Comparison of ENCODE assay signal across 7 mouse cellular contexts in the genomic region with DNA sequence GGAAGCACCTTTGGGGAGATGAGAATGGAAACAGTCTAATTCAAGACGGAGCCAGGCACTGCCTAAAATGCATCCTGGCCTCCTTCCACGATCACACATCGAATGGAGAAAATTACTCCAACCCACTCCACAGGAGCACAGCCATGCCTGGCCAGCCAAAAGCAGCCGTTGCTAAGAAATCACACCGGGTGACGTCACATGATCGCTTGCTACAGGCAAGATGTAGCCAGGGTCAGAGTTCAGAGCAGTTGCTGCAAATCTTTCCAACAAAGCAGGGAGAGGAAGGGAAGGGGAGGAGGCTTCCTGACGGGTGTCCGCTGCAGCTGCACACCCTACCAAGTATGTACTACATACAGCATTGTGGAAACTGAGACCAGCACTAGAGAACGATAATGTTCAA.
DNase-seq lines count a peak whose midpoint lies in the region; ATAC-seq and TF ChIP-seq lines count a peak whose summit lies in the region.

No protein-coding gene starts in this region.

- TF ChIP-seq CTCF in E14TG2a.4 (conservative IDR thresholded peaks at IDR 0.05; ENCODE audit: low read length) = no peak

- H3K4me1 ChIP-seq in E14TG2a.4 (replicated peaks; ENCODE audit: low read depth, low read length) = peaks cover 70% of the 10 kb centered on the region
- H3K4me1 ChIP-seq in forebrain, embryonic 11.5 days (replicated peaks; ENCODE audit: control insufficient read depth, insufficient read depth, low read length) = peaks cover 26% of the 10 kb centered on the region
- H3K4me1 ChIP-seq in hindbrain, embryonic 13.5 days (replicated peaks) = peaks cover 57% of the 10 kb centered on the region

- H3K4me3 ChIP-seq in E14TG2a.4 (replicated peaks; ENCODE audit: low read length) = 0 out of 2 replicates have a peak overlapping the region, but pooled peaks have one; percentile 4
- H3K4me3 ChIP-seq in forebrain, embryonic 11.5 days (ENCODE audit: low read depth, low read length) = no peak overlapping the region
- H3K4me3 ChIP-seq in hindbrain, embryonic 13.5 days = no peak overlapping the region

- no peak for ATAC-seq in forebrain, embryonic 11.5 days (replicated peaks; ENCODE audit: low FRiP score)
- ATAC-seq in hindbrain, embryonic 13.5 days (ENCODE audit: low FRiP score) = peak; percentile 40
- no peak for ATAC-seq in CD4-positive, CD25-positive, alpha-beta regulatory T cell, adult 4 months

- H3K9ac ChIP-seq in forebrain, embryonic 11.5 days (ENCODE audit: low read length) = no peak overlapping the region
- H3K9ac ChIP-seq in hindbrain, embryonic 13.5 days = no peak overlapping the region

- no peak overlapping the region for H3K4me2 ChIP-seq in forebrain, embryonic 11.5 days (ENCODE audit: low read depth, low read length, severe bottlenecking)
- H3K4me2 ChIP-seq in hindbrain, embryonic 13.5 days = no peak overlapping the region

- H3K27ac ChIP-seq in forebrain, embryonic 11.5 days (ENCODE audit: low read depth, low read length) = 0 out of 2 replicates have a peak overlapping the region, but pooled peaks have one; percentile 41
- H3K27ac ChIP-seq in hindbrain, embryonic 13.5 days = peak overlapping the region; percentile 30; the same call in 1 of the 2 replicates

- peak; percentile 42 for DNase-seq in adrenal gland, adult 8-10 months
- DNase-seq in forebrain, embryonic 11.5 days (ENCODE audit: low spot score) = peak; percentile 67
- peak; percentile 55 for DNase-seq in left cerebral cortex, postnatal 4 days
- peak; percentile 62 for DNase-seq in right cerebral cortex, postnatal 25 days

- H3K36me3 ChIP-seq in E14TG2a.4 (ENCODE audit: insufficient read depth, low read length) = no peaks in the 10 kb centered on the region
- no peaks in the 10 kb centered on the region for H3K36me3 ChIP-seq in forebrain, embryonic 11.5 days (ENCODE audit: control insufficient read depth, insufficient read depth, low read length)
- H3K36me3 ChIP-seq in hindbrain, embryonic 13.5 days = no peaks in the 10 kb centered on the region

- 0 out of 2 replicates have a peak, but pooled peaks cover 3% of the 10 kb centered on the region for H3K27me3 ChIP-seq in E14TG2a.4 (ENCODE audit: insufficient read depth, low read length)
- H3K27me3 ChIP-seq in forebrain, embryonic 11.5 days (ENCODE audit: control insufficient read depth, insufficient read depth, low read length) = no peaks in the 10 kb centered on the region
- H3K27me3 ChIP-seq in hindbrain, embryonic 13.5 days = no peaks in the 10 kb centered on the region

- H3K9me3 ChIP-seq in E14TG2a.4 (ENCODE audit: low read length) = no peaks in the 10 kb centered on the region
- H3K9me3 ChIP-seq in forebrain, embryonic 11.5 days (ENCODE audit: control insufficient read depth, low read length) = no peaks in the 10 kb centered on the region
- no peaks in the 10 kb centered on the region for H3K9me3 ChIP-seq in hindbrain, embryonic 13.5 days

- intact Hi-C loops in left cerebral cortex, postnatal 4 days (cut with DNase I) = no loop called here

- 43% methylated on average over 10 of the region's 10 CpGs for WGBS in forebrain, embryonic 11.5 days
- whole genome bisulfite sequencing in hindbrain, embryonic 13.5 days = 20% methylated on average over 10 of the region's 10 CpGs
